Mouse (Mus musculus): Measurements from ENCODE around the gene Dnase2a. TPM values are rescaled to one million over a fixed set of nuclear protein-coding genes. Genes with fewer than 3 reads are reported as not detected.

Dnase2a gene
- polyA plus RNA-seq, 1 experiment from 2014 or later, result 4.2 TPM

- Histone ChIP-seq H3K4me3 (peak overlapping the region; percentile 46), H3K4me2 (peak overlapping the region; percentile 74)
- no peak for ATAC-seq (ENCODE audit: insufficient number of reproducible peaks, low FRiP score)
Measured at GRCm38 (mm10) chr8:84937620-84938485, 29.5 kb downstream of the Dnase2a start.

GRCm38 (mm10) chr8:84943699-84944098, 35.3 kb downstream of the Dnase2a start:
- H3K4me2 ChIP-seq, result no peak overlapping the region
- H3K9me3 ChIP-seq (replicated peaks), result no peaks in the 10 kb centered on the region
- H3K27ac ChIP-seq (ENCODE audit: poor library complexity, severe bottlenecking), result no peak overlapping the region
- H3K4me1 ChIP-seq (replicated peaks), result peaks cover 13% of the 10 kb centered on the region
- no peak for ATAC-seq (ENCODE audit: insufficient number of reproducible peaks, low FRiP score)
- H3K36me3 ChIP-seq, result no peaks in the 10 kb centered on the region
- 19% methylated on average over 4 of the region's 4 CpGs for WGBS
- no peak overlapping the region for H3K4me3 ChIP-seq
- no peak overlapping the region for H3K9ac ChIP-seq
- H3K27me3 ChIP-seq (replicated peaks), result peaks cover 85% of the 10 kb centered on the region

More at GRCm38 (mm10) chr8:84937620-84938485, 29.5 kb downstream of the Dnase2a start:
- Histone ChIP-seq H3K4me1 (replicated peaks) (peaks cover 12% of the 10 kb centered on the region), H3K36me3 (no peaks in the 10 kb centered on the region), H3K27me3 (replicated peaks) (peaks cover 83% of the 10 kb centered on the region), H3K9me3 (replicated peaks) (no peaks in the 10 kb centered on the region), H3K27ac (ENCODE audit: poor library complexity, severe bottlenecking) (no peak overlapping the region), H3K9ac (no peak overlapping the region)
- WGBS, result 59% methylated on average over 13 of the region's 13 CpGs

- 3% methylated on average over 26 of the region's 26 CpGs for WGBS
- H3K9me3 ChIP-seq (replicated peaks), result no peaks in the 10 kb centered on the region
- H3K4me2 ChIP-seq, result peak overlapping the region; percentile 12; the same call in 1 of the 2 replicates
- H3K9ac ChIP-seq, result no peak overlapping the region
- ATAC-seq (ENCODE audit: insufficient number of reproducible peaks, low FRiP score), result peak; percentile 54; the same call in 1 of the 2 replicates
- peaks cover 13% of the 10 kb centered on the region for H3K4me1 ChIP-seq (replicated peaks)
- H3K27ac ChIP-seq (ENCODE audit: poor library complexity, severe bottlenecking), result no peak overlapping the region
- H3K27me3 ChIP-seq (replicated peaks), result peaks cover 86% of the 10 kb centered on the region
- peak overlapping the region; percentile 12; the same call in 1 of the 2 replicates for H3K4me3 ChIP-seq
- H3K36me3 ChIP-seq, result no peaks in the 10 kb centered on the region
Measured at GRCm38 (mm10) chr8:84944478-84945160, 36.3 kb downstream of the Dnase2a start.

- Histone ChIP-seq H3K27me3 (replicated peaks) (peaks cover 92% of the 10 kb centered on the region), H3K9ac (no peak overlapping the region), H3K4me3 (no peak overlapping the region; the same call in 1 of the 2 replicates), H3K9me3 (replicated peaks) (no peaks in the 10 kb centered on the region), H3K27ac (ENCODE audit: poor library complexity, severe bottlenecking) (no peak overlapping the region), H3K4me1 (replicated peaks) (peaks cover 13% of the 10 kb centered on the region), H3K36me3 (no peaks in the 10 kb centered on the region), H3K4me2 (no peak overlapping the region)
- peak; percentile 41; the same call in 1 of the 2 replicates for ATAC-seq (ENCODE audit: insufficient number of reproducible peaks, low FRiP score)
- 7% methylated on average over 11 of the region's 11 CpGs for WGBS
Measured at GRCm38 (mm10) chr8:84945235-84945632, 36.9 kb downstream of the Dnase2a start.

- H3K36me3 ChIP-seq, result no peaks in the 10 kb centered on the region
- under 1% methylated on average over 41 of the region's 67 CpGs for whole genome bisulfite sequencing
Measured at GRCm38 (mm10) chr8:84945633-84946527, 37.5 kb downstream of the Dnase2a start.

GRCm38 (mm10) chr8:84946528-84947240, 38.3 kb downstream of the Dnase2a start, which contains the start of gene Rtbdn:
Gene Rtbdn, plus strand, starts transcription at chr8:84946991.
- WGBS, result 14% methylated on average over 17 of the region's 17 CpGs
- H3K4me1 ChIP-seq (replicated peaks), result peaks cover 13% of the 10 kb centered on the region
- peak within 1 kb of the TSS; percentile 68 for H3K4me2 ChIP-seq
- no peak for ATAC-seq (ENCODE audit: insufficient number of reproducible peaks, low FRiP score)
- no peak within 1 kb of the TSS for H3K27ac ChIP-seq (ENCODE audit: poor library complexity, severe bottlenecking)
- H3K9me3 ChIP-seq (replicated peaks), result no peaks in the 10 kb centered on the region
- peak within 1 kb of the TSS; percentile 43 for H3K4me3 ChIP-seq
- H3K36me3 ChIP-seq, result no peaks in the 10 kb centered on the region
- H3K9ac ChIP-seq, result no peak within 1 kb of the TSS
- peaks cover 91% of the 10 kb centered on the region for H3K27me3 ChIP-seq (replicated peaks)

More at GRCm38 (mm10) chr8:84945633-84946527, 37.5 kb downstream of the Dnase2a start:
- Histone ChIP-seq H3K4me1 (replicated peaks) (peaks cover 13% of the 10 kb centered on the region), H3K27ac (ENCODE audit: poor library complexity, severe bottlenecking) (no peak overlapping the region), H3K4me2 (peak overlapping the region; percentile 68), H3K4me3 (peak overlapping the region; percentile 43), H3K9ac (no peak overlapping the region), H3K27me3 (replicated peaks) (peaks cover 92% of the 10 kb centered on the region), H3K9me3 (replicated peaks) (no peaks in the 10 kb centered on the region)
- ATAC-seq (ENCODE audit: insufficient number of reproducible peaks, low FRiP score), result peak; percentile 35; the same call in 1 of the 2 replicates

- Histone ChIP-seq H3K4me3 (no peak overlapping the region), H3K36me3 (no peaks in the 10 kb centered on the region), H3K4me1 (replicated peaks) (peaks cover 13% of the 10 kb centered on the region), H3K27me3 (replicated peaks) (peaks cover 91% of the 10 kb centered on the region), H3K9ac (no peak overlapping the region), H3K9me3 (replicated peaks) (no peaks in the 10 kb centered on the region), H3K27ac (ENCODE audit: poor library complexity, severe bottlenecking) (no peak overlapping the region), H3K4me2 (no peak overlapping the region)
- no peak for ATAC-seq (ENCODE audit: insufficient number of reproducible peaks, low FRiP score)
- WGBS, result 18% methylated on average over 9 of the region's 9 CpGs
Measured at GRCm38 (mm10) chr8:84947241-84947545, 38.8 kb downstream of the Dnase2a start.

- no peak overlapping the region for H3K9ac ChIP-seq
- peaks cover 16% of the 10 kb centered on the region for H3K4me1 ChIP-seq (replicated peaks)
- H3K4me3 ChIP-seq, result no peak overlapping the region
- no peaks in the 10 kb centered on the region for H3K9me3 ChIP-seq (replicated peaks)
- ATAC-seq (ENCODE audit: insufficient number of reproducible peaks, low FRiP score), result no peak
- no peak overlapping the region for H3K27ac ChIP-seq (ENCODE audit: poor library complexity, severe bottlenecking)
- WGBS, result 25% methylated on average over 12 of the region's 12 CpGs
- H3K27me3 ChIP-seq (replicated peaks), result peaks cover 78% of the 10 kb centered on the region
- H3K36me3 ChIP-seq, result no peaks in the 10 kb centered on the region
- no peak overlapping the region for H3K4me2 ChIP-seq
Measured at GRCm38 (mm10) chr8:84949753-84950152, 41.4 kb downstream of the Dnase2a start.

GRCm38 (mm10) chr8:84952612-84953255, 44.4 kb downstream of the Dnase2a start:
- 8% methylated on average over 18 of the region's 18 CpGs for WGBS
- H3K27me3 ChIP-seq (replicated peaks), result peaks cover 51% of the 10 kb centered on the region
- H3K27ac ChIP-seq (ENCODE audit: poor library complexity, severe bottlenecking), result no peak overlapping the region
- H3K9me3 ChIP-seq (replicated peaks), result no peaks in the 10 kb centered on the region
- peaks cover 21% of the 10 kb centered on the region for H3K36me3 ChIP-seq
- peaks cover 7% of the 10 kb centered on the region; the same call in 1 of the 2 replicates for H3K4me1 ChIP-seq (replicated peaks)
- ATAC-seq (ENCODE audit: insufficient number of reproducible peaks, low FRiP score), result no peak
- H3K4me3 ChIP-seq, result peak overlapping the region; percentile 10; the same call in 1 of the 2 replicates
- peak overlapping the region; percentile 39 for H3K4me2 ChIP-seq
- no peak overlapping the region for H3K9ac ChIP-seq

- no peak overlapping the region for H3K4me3 ChIP-seq
- 40% methylated on average over 2 of the region's 2 CpGs for WGBS
- no peaks in the 10 kb centered on the region for H3K9me3 ChIP-seq (replicated peaks)
- peaks cover 7% of the 10 kb centered on the region; the same call in 1 of the 2 replicates for H3K4me1 ChIP-seq (replicated peaks)
- H3K27ac ChIP-seq (ENCODE audit: poor library complexity, severe bottlenecking), result no peak overlapping the region
- H3K4me2 ChIP-seq, result no peak overlapping the region
- H3K36me3 ChIP-seq, result peaks cover 53% of the 10 kb centered on the region
- peaks cover 14% of the 10 kb centered on the region for H3K27me3 ChIP-seq (replicated peaks)
- ATAC-seq (ENCODE audit: insufficient number of reproducible peaks, low FRiP score), result no peak
- no peak overlapping the region for H3K9ac ChIP-seq
Measured at GRCm38 (mm10) chr8:84956768-84957167, 48.4 kb downstream of the Dnase2a start.

Measured in heart, embryonic 12.5 days (tissue).